Mouse (Mus musculus) liver, embryonic 14.5 days (tissue): ENCODE results near the gene Zbtb38. TPM values are rescaled to one million over a fixed set of nuclear protein-coding genes. Genes with fewer than 3 reads are reported as not detected.

ENCODE experiments used
- ATAC-seq: fragments of 200-750 bp; cut with Nextera tagmentation; 2 replicates; pipeline ENCODE4 v1.8.0; 2017; ENCODE audit warnings: moderate number of reproducible peaks, mild to moderate bottlenecking, moderate library complexity; ENCODE audit not compliant: insufficient read depth
- DNase-seq, 3 experiments: peaks; one replicate each; pipeline ENCODE4 v3.0.0-alpha.2; 2012 to 2013; ENCODE audit warnings: low read depth in 3 of 3, low spot score in 3 of 3
- H3K27ac ChIP-seq: fragments of 300-500 bp; sonication (generic); 2 replicates; pipeline ENCODE4 v1.5.1; 2014; ENCODE audit warnings: moderate library complexity, mild to moderate bottlenecking, control low read depth, inconsistent platforms
- H3K27me3 ChIP-seq: fragments of 300-500 bp; sonication (generic); 2 replicates; pipeline ENCODE4 v1.6.1; 2014; ENCODE audit warnings: mild to moderate bottlenecking, low read length, moderate library complexity; ENCODE audit not compliant: control insufficient read depth, insufficient read depth
- H3K36me3 ChIP-seq: fragments of 300-500 bp; sonication (generic); replicated peaks from 2 replicates; pipeline ENCODE4 v1.6.1; 2014; ENCODE audit warnings: low read depth; ENCODE audit not compliant: control insufficient read depth, insufficient read depth
- H3K4me1 ChIP-seq, 2 experiments: fragments of 200-500 bp in 1 of 2; fragments of 300-500 bp in 1 of 2; sonication (generic) in 1 of 2; replicated peaks; 2 replicates each; pipeline ENCODE4 v1.6.1; 2012 to 2014; ENCODE audit warnings: antibody characterized with exemption in 1 of 2, inconsistent platforms in 1 of 2, low read length in 1 of 2; ENCODE audit not compliant: control insufficient read depth in 2 of 2, insufficient read depth in 2 of 2
- H3K4me2 ChIP-seq: fragments of 300-500 bp; sonication (generic); 2 replicates; pipeline ENCODE4 v1.6.1; 2014; ENCODE audit warnings: low read depth, mild to moderate bottlenecking, control low read depth, moderate library complexity
- H3K4me3 ChIP-seq, 2 experiments: fragments of 200-500 bp in 1 of 2; fragments of 300-500 bp in 1 of 2; sonication (generic) in 1 of 2; 2 replicates each; pipeline ENCODE4 v1.5.1; 2012 to 2014; ENCODE audit warnings: low read depth in 2 of 2, low read length in 2 of 2, mild to moderate bottlenecking in 2 of 2, control low read depth in 1 of 2, inconsistent platforms in 1 of 2, moderate library complexity in 1 of 2; ENCODE audit not compliant: insufficient read depth in 1 of 2
- H3K9ac ChIP-seq: fragments of 300-500 bp; sonication (generic); replicated peaks from 2 replicates; pipeline ENCODE4 v1.6.1; 2014; ENCODE audit warnings: mild to moderate bottlenecking, control low read depth, moderate library complexity
- H3K9me3 ChIP-seq: fragments of 300-500 bp; sonication (generic); 2 replicates; pipeline ENCODE4 v1.6.1; 2016; ENCODE audit warnings: low read length, mixed read lengths; ENCODE audit not compliant: control insufficient read depth
- CTCF ChIP-seq: IDR thresholded peaks from 2 replicates; pipeline ENCODE4 v1.5.1; 2016; ENCODE audit warnings: antibody characterized with exemption, low read depth, control low read depth
- EP300 ChIP-seq: IDR thresholded peaks from 2 replicates; pipeline ENCODE4 v1.6.1; 2016; ENCODE audit warnings: antibody characterized with exemption, low read depth
- WGBS: fragments of 180-500 bp; shearing (Covaris S2); extraction: QIAGEN DNeasy Blood & Tissue Kit; methylation state at CpG from one replicate; pipeline ENCODE4 v1.1.7; 2014; ENCODE audit not compliant: insufficient replicate concordance; 5-methylcytosine and 5-hydroxymethylcytosine counted together
- polyA plus RNA-seq, 2 experiments: library from polyadenylated mRNA; depleted of rRNA in 1 of 2; stranded (reverse) in 1 of 2; unstranded in 1 of 2; fragments of >200 nt; fragmentation: Nextera tagmentation in 1 of 2; extraction: Ambion mirVana in 1 of 2; gene quantifications; 2 replicates each; pipeline versions ENCODE4 v1.2.1 to v1.2.3; 2012 to 2014

The Zbtb38 gene
- polyA plus RNA-seq, 2 experiments, result 0.65 to 4.5 TPM

DNA sequence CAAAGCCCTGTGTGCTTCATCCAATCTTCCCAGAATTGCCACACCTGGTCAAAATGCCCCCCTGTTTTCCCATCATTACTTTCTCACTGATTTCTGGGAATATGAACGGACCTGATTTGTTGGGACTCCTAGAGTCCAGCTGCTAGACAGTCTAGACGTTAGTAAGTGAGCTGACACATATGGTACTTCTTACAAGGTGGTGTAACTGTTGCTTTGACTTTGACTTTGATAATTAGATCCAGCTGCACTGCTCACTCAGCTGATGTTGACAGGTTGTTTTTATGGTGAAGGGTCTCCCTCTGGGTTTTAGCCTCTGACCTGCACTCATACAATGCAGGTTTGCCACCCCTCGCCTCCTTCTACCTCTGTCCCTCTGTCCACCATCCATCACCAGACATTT lies 17.8 kb upstream of the Zbtb38 start:
- Histone ChIP-seq H3K36me3 (no peaks in the 10 kb centered on the region), H3K4me3 (no peak overlapping the region), H3K4me2 (no peak overlapping the region), H3K27ac (no peak overlapping the region), H3K9ac (no peak overlapping the region), H3K9me3 (no peaks in the 10 kb centered on the region), H3K4me1 (peaks cover 6 to 13% of the 10 kb centered on the region in 2 experiments), H3K27me3 (no peaks in the 10 kb centered on the region)
- ATAC-seq (no peak), DNase-seq (no peak)
- TF ChIP-seq CTCF (no peak), EP300 (no peak)
- 57% methylated on average over 3 of the region's 3 CpGs for WGBS

DNA sequence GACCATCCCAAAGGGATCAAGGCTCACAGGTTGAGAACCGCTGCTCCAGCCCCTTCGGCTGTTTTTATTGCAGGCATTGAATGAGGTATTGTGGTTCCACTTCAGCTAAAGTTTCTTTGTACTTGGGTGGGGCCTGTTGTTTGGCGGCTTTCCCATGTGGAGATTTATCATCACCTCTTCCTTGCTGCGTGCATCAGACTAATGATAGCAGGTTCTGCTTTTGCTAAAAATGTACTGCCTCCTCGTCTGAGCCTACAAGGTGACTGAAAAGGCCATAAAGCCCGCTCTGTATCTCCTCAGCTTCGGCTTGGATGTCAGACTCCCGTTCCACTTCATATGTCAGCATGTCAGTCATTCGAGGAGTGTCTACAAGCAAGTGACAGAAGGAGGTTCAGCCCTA lies 17.0 kb upstream of the Zbtb38 start:
- ATAC-seq (no peak), DNase-seq (no peak)
- no peaks in the 10 kb centered on the region for H3K36me3 ChIP-seq
- 31% methylated on average over 9 of the region's 9 CpGs for WGBS
- peaks cover 13 to 15% of the 10 kb centered on the region in 2 experiments for H3K4me1 ChIP-seq
- no peak overlapping the region for H3K4me3 ChIP-seq
- H3K9me3 ChIP-seq, result no peaks in the 10 kb centered on the region
- TF ChIP-seq CTCF (no peak), EP300 (no peak)
- H3K4me2 ChIP-seq, result no peak overlapping the region
- H3K27me3 ChIP-seq, result no peaks in the 10 kb centered on the region
- no peak overlapping the region for H3K9ac ChIP-seq
- H3K27ac ChIP-seq, result no peak overlapping the region

DNA sequence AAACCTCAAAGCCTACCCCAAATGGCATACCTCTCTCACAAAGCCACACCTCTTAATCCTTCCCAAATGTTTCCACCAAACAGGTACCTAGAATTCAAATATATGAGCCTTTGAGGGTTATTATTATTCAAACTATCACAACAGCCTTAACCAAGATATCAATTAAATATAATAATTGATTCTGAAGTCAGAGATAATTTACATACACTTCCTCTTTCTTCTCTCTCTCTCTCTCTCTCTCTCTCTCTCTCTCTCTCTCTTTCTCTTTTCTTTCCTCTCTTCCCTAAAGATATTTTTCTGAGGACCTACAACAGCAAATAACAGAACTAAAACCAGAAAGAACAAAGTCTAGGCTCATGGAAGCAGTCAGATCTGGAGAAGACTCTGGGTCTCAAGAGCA lies 15.2 kb upstream of the Zbtb38 start:
- Histone ChIP-seq H3K9ac (no peak overlapping the region), H3K4me3 (no peak overlapping the region), H3K36me3 (no peaks in the 10 kb centered on the region), H3K4me1 (peaks cover 16 to 20% of the 10 kb centered on the region in 2 experiments), H3K9me3 (no peaks in the 10 kb centered on the region), H3K27ac (no peak overlapping the region), H3K4me2 (no peak overlapping the region), H3K27me3 (no peaks in the 10 kb centered on the region)
- ATAC-seq (no peak), DNase-seq (no peak)
- TF ChIP-seq CTCF (no peak), EP300 (no peak)

DNA sequence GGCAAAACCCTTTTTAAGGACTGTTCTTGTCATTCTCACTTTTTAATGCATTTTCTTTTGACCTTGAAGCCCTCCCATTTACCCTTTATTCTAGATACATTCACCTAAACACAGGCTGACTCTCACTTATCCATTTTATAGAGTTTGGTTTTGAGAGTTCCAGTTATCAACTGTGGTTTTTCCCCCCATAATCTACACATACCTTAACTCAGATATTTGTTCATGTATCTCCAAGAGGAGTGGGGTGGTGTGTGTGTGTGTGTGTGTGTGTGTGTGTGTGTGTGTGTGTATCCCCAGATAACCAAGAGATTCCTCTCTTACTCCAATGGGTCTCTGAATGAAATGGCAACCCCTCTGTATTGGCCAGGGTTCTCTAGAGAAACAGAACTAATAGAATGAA lies 13.4 kb upstream of the Zbtb38 start:
- H3K4me2 ChIP-seq, result peak overlapping the region; percentile 61
- peak overlapping the region; percentile 47 for H3K9ac ChIP-seq

DNA sequence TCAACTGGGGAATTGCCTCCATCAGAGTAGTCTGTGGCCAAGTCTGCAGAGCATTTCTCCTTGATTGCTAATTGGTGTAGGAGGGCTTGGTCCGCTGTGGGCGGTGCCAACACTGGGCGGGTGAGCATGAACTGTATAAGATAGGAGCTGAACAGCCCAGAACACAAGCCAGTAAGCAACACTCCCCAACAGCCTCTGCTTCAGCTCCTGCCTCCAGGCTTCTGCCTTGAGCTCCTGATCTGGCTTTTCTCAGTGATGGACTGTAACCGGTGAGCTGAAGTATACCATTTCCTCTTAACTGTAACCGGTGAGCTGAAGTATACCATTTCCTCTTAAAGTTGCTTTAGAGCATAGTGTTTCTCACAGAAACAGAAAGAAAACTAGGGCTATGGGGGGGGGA lies 12.8 kb upstream of the Zbtb38 start:
- H3K27me3 ChIP-seq, result no peaks in the 10 kb centered on the region
- H3K9me3 ChIP-seq, result no peaks in the 10 kb centered on the region
- peaks cover 16 to 20% of the 10 kb centered on the region in 2 experiments for H3K4me1 ChIP-seq
- H3K27ac ChIP-seq, result peak overlapping the region; percentile 63
- H3K4me3 ChIP-seq, result peak overlapping the region in 1 of 2 experiments; percentile 30; a peak in 2 of 4 replicates
- peak overlapping the region; percentile 61 for H3K4me2 ChIP-seq
- H3K36me3 ChIP-seq, result no peaks in the 10 kb centered on the region
- ATAC-seq (peak; percentile 97), DNase-seq (peak; percentile 57 to 61 (median 58))
- no peak for TF ChIP-seq EP300
- TF ChIP-seq CTCF, result no peak
- peak overlapping the region; percentile 47 for H3K9ac ChIP-seq
- 10% methylated on average over 5 of the region's 5 CpGs for WGBS

More for the DNA sequence above, 13.4 kb upstream of the Zbtb38 start:
- Histone ChIP-seq H3K4me3 (peak overlapping the region; percentile 11 to 30; a peak in 2 of 4 replicates), H3K36me3 (no peaks in the 10 kb centered on the region), H3K27me3 (no peaks in the 10 kb centered on the region), H3K9me3 (no peaks in the 10 kb centered on the region), H3K4me1 (peaks cover 16 to 20% of the 10 kb centered on the region in 2 experiments), H3K27ac (peak overlapping the region; percentile 63)
- ATAC-seq (peak; percentile 15; the same call in 1 of the 2 replicates), DNase-seq (no peak)
- TF ChIP-seq EP300 (no peak), CTCF (no peak)
